Mouse (Mus musculus) MEL-GATA-1-ER (cell line): ENCODE data around the gene Cttnbp2.

Source experiments
- DNase-seq: peaks from one replicate; pipeline ENCODE4 v3.0.0-alpha.2; 2012; ENCODE audit warnings: low read depth; ENCODE audit errors: extremely low read depth

The Cttnbp2 gene

GRCm38 (mm10) chr6:18514480-18515352 is at the start of gene Cttnbp2:
Gene Cttnbp2, minus strand, starts transcription at chr6:18514843.
- DNase-seq = no peak

GRCm38 (mm10) chr6:18559019-18559418 is 44.4 kb upstream of the Cttnbp2 start:
- no peak for DNase-seq

DNA sequence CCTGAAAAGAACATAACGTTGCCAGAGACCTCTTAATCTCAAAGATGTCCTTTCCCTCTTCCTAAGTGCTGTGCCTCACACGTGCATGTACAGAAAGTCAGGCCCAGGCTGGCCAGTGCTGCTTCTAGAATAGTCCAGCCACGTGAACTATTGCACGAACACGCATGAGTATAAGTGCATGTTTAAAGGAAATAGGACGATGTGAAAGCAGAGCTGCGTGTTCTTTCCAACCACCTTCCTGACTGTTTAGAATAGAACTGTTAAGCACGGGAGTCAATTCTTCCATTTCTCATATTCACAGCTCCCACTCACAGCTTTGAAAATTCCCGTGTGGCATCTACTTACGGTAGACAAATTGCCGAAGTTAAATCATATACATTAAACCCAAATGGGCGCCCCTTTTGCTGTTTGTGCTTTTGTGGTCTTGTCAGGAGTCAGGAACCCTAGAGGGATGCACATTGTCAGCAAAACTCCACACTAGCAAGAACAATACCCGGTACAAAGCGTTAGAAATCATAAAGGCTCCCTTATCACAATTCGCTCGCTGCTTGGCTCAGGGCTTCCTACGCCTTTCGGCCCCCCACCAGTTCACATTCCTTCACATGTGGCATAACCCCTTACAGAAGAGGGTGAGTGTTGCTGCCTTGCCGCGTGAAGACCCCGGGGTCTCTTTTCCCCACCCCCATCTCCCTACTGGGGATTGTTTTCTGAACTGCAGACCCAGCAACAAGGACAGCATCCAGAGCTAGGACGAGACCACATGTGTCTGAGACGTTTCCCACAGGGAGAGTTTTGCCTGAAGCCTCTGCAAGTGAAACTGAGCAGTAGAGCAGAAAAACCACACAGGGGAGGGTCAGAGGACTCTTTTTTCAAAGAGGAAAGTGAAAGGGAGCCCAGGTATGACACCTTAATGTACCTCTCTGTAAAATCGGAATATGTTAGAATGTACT is 33.1 kb upstream of the Cttnbp2 start:
- no peak for DNase-seq

DNA sequence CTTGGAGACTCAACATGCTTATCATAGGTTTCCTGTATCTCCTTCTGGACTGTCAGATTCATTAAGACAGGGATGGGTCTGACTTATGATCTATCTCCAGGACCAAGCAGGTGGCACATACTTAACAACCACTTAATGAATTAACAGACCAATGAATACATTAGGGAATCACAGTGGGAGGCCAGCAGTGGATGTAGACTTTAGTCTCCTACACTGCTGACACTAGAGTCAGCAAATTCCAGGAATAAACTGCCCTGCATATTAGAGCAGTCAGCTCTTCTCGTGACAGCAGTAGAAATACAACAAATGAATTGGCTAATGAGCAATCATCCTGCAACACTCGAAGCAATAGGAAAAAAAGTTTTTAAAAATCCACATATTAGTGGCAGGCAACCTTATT is 29.2 kb upstream of the Cttnbp2 start:
- no peak for DNase-seq

GRCm38 (mm10) chr6:18540396-18540795 is 25.8 kb upstream of the Cttnbp2 start:
- no peak for DNase-seq

DNA sequence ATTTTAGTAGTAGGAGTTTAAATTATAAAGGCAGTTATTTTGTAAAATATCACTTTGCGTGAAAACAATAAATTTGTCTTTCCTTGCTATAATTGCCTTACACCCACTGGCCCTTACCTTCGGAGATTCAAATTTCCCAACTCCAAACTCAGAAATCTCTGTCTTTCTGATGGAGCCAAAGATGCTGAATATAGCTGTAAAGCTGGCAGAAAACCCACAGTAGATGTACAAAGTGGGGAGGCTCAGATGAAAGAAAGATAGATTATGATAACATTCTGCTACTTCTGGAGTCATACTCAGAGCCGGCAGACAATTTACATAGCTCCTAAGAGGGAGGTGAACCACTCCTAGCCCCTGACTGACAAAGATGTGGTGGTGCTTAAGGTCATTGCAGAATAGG is 15.8 kb upstream of the Cttnbp2 start:
- no peak for DNase-seq

GRCm38 (mm10) chr6:18517626-18518025 is 3.0 kb upstream of the Cttnbp2 start:
- no peak for DNase-seq

GRCm38 (mm10) chr6:18513611-18514473 is 801 bp downstream of the Cttnbp2 start:
- no peak for DNase-seq

DNA sequence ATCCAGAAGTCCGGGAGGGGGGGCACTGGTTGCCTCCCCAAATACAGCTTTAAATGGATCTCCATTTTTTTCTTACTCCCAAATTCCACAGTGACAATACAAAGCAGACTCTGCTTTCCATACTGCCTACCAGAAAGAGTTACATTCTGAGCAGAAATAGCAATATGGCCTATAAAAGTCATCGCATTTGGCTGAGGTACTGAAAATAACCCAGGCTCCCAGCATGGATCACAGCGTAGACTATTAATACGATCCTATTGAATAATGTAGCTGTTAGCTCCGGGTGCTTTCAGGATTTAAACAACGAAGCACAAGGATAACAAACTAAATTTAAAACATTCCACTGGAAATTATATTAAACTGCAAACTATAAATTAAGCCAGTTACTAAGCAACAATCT is 2.8 kb downstream of the Cttnbp2 start:
- DNase-seq = no peak

- DNase-seq = no peak
These were observed 6.6 kb downstream of the Cttnbp2 start for GRCm38 (mm10) chr6:18508036-18508435.

DNA sequence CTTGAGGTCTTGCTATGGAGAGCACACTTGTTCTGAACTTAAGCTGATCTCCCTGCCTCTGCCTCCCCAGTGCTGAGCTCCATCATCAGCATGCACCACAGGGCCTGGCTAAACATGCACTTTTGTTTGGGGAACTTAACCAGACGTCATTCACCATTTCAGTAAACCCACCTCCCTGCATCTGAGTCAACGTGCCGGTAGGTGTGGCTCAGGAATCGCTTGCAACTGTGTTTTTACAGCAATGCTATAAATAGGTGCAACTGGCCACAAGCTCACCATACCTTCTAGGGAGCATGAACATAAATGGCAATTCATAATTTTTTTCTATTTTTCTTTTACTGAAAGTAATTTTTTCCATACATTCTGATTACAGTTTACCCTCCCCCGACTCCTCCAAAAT is 14.8 kb downstream of the Cttnbp2 start:
- no peak for DNase-seq

DNA sequence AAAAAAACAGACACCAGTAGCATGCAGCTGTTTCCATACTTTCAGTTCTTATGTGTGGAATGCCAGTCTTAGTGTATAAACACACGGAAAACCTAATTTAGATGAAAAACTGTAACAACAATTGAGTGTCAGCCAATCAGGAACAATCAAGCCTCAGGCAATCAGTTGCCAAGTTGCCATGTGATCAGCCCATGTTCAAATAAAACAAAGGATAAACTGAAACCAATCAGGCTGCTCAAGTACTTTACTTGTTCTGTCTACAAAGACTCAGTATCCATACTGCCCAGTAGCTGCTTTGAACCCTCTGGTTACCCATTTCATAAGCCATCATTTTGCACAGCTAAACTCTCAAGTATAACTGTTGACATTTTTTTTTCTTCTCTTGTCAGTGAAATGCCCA is 21.7 kb downstream of the Cttnbp2 start:
- no peak for DNase-seq

GRCm38 (mm10) chr6:18492248-18492901 is 22.3 kb downstream of the Cttnbp2 start:
- no peak for DNase-seq

DNA sequence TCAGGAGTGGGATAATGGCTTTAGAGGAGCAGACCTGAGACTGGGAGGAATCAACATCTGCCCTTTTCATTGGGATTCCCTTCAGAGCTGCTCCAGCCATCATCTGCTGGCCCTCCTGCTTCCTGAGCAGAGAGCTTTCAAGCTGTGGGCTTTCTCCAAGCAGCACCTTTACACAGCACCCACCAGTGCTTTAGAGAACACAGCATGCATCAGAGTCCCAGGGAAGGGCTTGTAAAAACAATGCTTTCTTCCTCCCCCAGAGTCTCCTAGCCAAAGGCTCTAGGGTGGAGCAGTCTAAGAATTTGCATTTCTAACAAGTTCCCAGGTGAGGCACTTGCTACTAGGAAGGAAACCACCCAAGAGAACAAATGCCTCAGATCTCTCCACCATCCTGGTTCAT is 29.6 kb downstream of the Cttnbp2 start:
- DNase-seq = no peak

DNA sequence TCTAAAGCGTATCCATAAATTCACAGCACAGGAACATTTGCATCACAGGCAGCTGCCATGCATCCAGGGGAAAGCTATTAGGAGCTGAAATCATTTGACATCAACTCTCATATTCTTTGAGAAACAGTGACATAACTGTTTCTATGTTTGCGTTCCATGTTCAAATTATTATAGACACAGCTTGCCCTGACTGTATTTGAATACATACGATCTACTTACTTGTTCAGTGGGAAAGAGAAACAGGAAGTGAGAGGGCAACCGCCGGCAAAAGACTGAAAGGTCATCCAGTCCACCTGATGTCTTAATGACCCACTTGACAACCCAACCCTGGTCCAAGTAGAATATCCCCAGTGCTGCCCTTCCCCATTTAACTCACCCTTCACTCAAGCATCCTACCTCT is 30.6 kb downstream of the Cttnbp2 start:
- DNase-seq = no peak

DNA sequence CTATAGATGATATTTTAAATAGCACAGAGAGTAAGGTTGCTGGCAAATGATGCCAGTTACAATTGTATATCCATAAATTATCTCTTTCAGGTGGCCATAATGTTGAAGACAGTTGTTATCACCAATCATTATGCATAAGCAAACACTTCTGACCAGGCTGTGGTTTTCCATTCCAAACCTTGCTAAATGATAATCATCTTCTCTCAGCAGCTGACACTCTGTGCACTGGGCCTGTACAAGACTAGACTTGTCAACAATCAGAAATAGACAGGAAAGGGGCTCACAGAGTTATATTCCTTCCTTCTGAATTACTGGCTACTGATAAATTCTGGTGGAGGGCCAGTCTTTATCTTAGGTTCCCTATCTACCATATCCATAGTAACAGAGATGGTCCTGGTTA is 32.1 kb downstream of the Cttnbp2 start:
- DNase-seq = no peak

GRCm38 (mm10) chr6:18481781-18482180 is 32.9 kb downstream of the Cttnbp2 start:
- no peak for DNase-seq

GRCm38 (mm10) chr6:18477313-18477930 is 37.2 kb downstream of the Cttnbp2 start:
- DNase-seq = no peak

DNA sequence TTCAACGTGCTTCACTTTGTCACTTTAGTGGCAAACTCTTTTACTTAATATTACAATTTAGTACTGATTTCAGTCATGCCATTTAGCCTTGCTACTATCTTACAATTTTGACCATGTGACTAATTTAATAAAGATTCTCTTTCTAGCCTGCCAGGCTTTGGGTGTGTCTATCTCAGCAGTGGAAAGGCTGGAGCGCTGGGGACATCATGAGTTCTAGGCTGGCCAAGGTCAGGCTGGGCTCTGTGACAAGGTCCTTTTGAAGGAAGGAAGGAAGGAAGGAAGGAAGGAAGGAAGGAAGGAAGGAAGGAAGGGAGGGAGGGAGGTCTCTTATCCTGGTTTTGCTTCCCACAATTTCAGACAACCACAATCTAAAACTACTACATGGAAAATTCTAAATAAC is 39.7 kb downstream of the Cttnbp2 start:
- no peak for DNase-seq

GRCm38 (mm10) chr6:18474541-18474940 is 40.1 kb downstream of the Cttnbp2 start:
- DNase-seq = no peak
